Mouse (Mus musculus): ENCODE results near the gene Ctf2.
"Not testable (repeated sequence)": the region's sequence is repeated elsewhere in the genome, so short reads cannot be mapped to it uniquely, and the experiment has no call there.

The Ctf2 gene

GRCm38 (mm10) chr7:127711456-127711855, 20.5 kb downstream of the Ctf2 start:
- DNase-seq = no peak

GRCm38 (mm10) chr7:127711031-127711430, 20.9 kb downstream of the Ctf2 start:
- DNase-seq = no peak

- no peak for DNase-seq
These were observed 22.5 kb downstream of the Ctf2 start for GRCm38 (mm10) chr7:127709261-127709979.

- peak; percentile 89 for DNase-seq
These were observed 23.5 kb downstream of the Ctf2 start, which contains the start of gene Bcl7c for GRCm38 (mm10) chr7:127708207-127709078. Bcl7c (minus strand) TSS chr7:127708933.

GRCm38 (mm10) chr7:127707957-127708206, 24.1 kb downstream of the Ctf2 start:
- DNase-seq = no peak

GRCm38 (mm10) chr7:127707045-127707956, 24.7 kb downstream of the Ctf2 start:
- DNase-seq = no peak

- no peak for DNase-seq
These were observed 26.3 kb downstream of the Ctf2 start for GRCm38 (mm10) chr7:127705706-127706105.

GRCm38 (mm10) chr7:127704598-127704997, 27.4 kb downstream of the Ctf2 start:
- DNase-seq = no peak

GRCm38 (mm10) chr7:127703561-127704178, 28.3 kb downstream of the Ctf2 start:
- no peak for DNase-seq

- DNase-seq = no peak
These were observed 31.1 kb downstream of the Ctf2 start for GRCm38 (mm10) chr7:127700712-127701331.

- DNase-seq = no peak
These were observed 33.0 kb downstream of the Ctf2 start for GRCm38 (mm10) chr7:127698986-127699385.

GRCm38 (mm10) chr7:127693730-127694129, 38.2 kb downstream of the Ctf2 start:
- DNase-seq = not testable (repeated sequence)

- DNase-seq = no peak
These were observed 38.7 kb downstream of the Ctf2 start for GRCm38 (mm10) chr7:127693290-127693689.

- DNase-seq = peak; percentile 54
These were observed 40.6 kb downstream of the Ctf2 start for GRCm38 (mm10) chr7:127691221-127691989.

- DNase-seq = no peak
These were observed 42.2 kb downstream of the Ctf2 start for GRCm38 (mm10) chr7:127689626-127690280.

GRCm38 (mm10) chr7:127688935-127689334, 43.0 kb downstream of the Ctf2 start:
- no peak for DNase-seq

GRCm38 (mm10) chr7:127686740-127687449, 45.1 kb downstream of the Ctf2 start:
- DNase-seq = no peak

- DNase-seq = no peak
These were observed 46.5 kb downstream of the Ctf2 start for GRCm38 (mm10) chr7:127685304-127686018.

- no peak for DNase-seq
These were observed 49.9 kb downstream of the Ctf2 start for GRCm38 (mm10) chr7:127681888-127682553.
